Mouse (Mus musculus) spleen, postnatal 14 days (tissue): ENCODE data around the gene Krt18.

Source experiments
- DNase-seq, 2 experiments: peaks; one replicate each; pipeline ENCODE4 v3.0.0; 2021 to 2022; ENCODE audit warnings: low spot score in 2 of 2

Gene Krt18

DNA sequence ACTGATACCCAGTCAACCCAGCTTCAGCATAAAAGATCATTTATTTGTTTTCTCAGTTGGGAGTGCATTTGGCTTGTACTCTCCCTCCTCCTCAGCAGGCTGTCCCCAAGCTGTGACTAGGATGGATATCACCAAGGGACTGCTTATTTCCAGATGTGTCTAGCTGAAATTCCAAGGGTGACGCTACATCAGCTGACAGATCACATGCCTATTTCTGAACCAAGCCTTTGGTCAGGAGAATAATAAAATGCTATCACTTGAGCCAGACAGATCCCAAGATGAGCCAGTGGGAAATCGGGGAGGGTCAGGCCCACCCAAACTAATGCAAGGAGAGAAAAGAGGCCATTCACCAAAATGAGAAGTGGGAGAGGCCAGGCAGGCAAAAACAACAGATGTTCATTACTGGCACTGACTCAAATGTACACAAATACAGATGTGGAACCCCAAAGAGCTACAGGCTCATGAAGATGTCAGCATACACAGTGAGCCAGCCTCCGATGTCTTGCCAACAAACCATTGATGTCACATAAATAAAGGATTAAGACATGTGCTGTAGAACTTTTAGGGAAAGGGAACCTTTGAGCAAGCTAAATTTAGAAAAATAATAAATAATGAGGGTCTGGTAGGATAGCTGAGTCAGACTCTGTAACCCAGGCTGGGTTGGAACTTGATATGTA, 17.3 kb upstream of the Krt18 start:
- no peak for DNase-seq

DNA sequence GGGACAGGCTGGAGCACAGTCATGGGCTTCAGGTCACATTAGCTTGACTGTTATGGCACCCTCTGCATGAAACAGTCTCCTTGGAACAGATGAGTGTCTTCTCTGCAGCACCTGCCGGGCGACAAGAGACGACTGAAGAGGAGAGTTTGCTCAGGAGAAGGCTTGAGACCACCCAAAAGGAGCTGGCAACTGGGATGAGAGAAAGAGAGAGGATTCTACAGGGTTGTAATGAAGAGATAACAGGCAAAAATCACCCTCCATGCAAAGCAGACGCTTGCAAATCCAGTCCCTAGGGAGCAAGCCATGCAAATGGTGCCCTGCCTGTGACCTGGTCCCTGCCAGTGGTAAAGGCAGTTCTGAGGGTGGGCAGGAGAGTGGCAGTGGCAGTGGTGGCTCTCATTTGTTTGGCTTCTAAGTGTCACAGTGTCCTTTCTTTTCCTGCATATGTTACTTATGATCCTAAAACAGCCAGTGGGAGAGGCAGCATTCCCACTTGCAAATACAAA, 15.7 kb upstream of the Krt18 start:
- peak in 1 of 2 experiments; percentile 44 for DNase-seq

DNA sequence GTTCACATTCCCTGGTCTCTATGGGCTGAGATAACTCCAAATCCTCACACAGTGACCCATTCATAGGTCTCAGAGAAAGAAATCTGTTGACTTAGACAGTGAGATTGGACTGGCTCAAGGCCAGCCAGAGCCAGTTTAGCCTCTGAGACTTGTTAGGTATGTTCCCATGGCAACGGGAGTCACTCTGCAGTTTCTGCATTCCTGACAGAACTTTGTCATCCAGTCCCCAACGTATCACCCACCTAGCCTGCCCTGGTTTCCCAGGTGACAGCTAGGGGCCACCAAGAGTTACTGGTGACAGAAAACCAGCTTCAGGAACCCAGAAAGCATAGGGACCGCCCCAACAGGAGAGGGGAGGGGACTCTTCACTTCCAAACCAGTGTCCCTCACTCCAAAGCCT, 14.3 kb upstream of the Krt18 start:
- DNase-seq = no peak

DNA sequence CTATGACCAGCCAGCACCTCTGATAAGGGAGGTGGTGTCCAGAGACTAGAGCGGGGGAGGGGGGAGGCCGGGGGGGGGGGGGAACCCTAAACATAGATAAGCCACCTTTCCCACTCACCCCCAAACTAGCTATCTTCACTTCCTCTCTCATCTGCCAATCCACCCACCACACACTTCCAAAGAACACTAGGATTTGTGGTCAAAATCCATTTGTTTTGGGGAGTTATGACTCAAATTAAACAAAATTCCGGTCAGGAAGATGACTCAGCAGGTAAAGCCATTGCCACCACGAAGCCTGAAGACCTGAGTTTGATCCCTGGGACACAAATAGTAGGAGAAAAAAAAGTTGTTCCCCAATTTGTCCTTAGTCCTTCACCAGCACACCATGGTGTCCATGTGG, 13.1 kb upstream of the Krt18 start:
- no peak for DNase-seq

DNA sequence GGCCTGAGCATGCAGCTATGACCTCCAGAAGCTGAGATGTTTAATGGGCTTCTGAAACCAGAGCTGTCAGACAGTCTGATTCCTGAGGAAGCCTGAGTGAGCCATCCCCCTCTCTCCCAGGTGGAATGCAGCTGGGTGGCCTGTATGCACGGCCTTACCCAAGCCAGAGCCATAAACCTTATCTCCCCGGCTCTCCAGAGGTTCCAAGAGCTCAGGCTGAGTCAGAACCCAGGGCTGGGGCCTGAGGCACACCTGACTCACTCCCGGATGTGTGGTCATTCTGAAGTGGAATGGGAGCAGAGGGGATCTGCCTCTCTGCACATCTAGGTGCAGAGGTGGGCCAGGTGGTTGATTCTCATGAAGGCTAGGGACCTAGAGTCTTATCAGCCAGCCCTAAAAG, 11.9 kb upstream of the Krt18 start:
- DNase-seq = no peak

DNA sequence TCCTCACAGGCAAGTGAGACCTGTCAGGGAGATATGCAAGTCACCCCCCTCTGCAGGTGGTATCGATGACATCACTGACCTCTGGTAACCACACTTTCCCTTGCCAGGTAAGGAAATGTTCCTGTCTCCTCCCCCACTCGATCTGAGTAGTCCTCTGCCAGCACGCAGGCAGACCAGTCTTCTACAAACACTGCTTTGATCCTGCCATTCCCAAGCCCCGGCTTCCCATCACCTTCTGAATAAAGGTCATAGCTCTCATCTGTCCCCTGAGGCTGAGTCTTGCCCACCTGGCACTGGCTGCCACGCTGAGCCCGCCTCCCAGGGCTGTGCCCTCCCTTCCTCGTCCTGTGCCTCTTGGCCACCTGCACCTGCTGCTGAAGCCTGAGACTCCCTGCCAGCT, 11.2 kb upstream of the Krt18 start:
- DNase-seq = no peak

DNA sequence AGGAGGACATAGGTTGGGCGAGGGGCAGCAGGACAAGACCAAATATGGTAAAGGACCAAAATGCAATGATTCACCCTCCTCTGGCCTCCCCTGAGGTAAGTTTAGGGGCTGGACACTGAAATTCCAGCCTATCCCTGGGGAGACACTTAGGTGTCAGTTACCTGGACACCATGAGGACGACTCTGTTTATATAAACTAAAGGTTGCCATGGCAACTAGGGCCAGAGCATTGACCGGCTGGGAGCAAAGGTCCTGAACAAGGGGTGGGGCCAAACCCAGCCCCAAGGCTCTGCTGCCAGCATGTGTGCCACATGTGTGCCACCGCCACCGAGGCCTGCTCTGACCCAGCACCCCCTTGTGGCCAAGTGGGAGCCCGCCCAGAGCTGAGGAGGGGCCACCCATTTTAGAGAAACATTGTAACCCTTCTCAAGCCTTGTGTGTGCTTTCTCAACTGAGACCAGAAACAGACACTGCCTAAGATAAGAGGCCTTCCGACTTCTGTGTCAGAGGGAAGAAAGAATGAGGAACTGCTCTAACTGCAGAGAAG, 10.0 kb upstream of the Krt18 start:
- DNase-seq = peak in 1 of 2 experiments; percentile 40

DNA sequence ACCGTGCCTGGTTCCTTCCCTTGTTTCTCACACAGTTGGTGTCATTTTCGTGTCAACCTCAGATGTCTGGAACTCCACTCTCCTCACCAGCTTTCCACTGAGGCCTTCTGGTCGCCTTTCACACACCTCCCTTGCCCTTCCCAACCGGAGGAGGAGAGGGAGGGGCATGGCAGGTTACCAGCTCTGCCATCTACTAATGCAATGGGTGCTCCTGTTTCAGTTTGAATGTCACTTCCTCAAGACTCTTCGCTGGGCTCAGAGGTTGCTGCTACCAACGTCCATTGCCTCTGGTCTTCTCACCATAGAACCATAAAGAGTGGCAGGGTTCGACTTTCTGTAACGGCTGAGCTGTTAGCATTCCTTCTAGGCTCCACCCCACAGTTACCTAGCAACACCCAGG, 5.5 kb upstream of the Krt18 start:
- no peak for DNase-seq

DNA sequence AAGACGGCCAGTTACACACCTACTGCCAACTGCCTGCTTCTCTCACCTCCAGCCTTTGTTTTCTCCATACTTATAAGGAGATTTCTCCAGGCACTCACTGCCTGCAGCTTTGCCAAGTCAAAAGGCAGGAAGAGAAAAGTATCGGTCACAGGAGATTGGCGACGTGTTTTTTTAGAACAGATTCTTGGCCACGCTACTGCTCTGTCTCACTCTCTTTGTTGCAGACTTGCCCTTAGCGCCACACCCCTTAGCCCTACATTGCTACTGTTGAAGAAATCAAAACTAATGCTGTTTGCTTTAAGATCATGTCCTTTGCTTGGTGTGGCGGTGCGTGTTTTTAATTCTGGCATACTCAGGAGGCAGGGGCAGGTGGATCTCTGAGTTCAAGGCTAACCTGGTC, 4.1 kb upstream of the Krt18 start:
- DNase-seq = no peak

DNA sequence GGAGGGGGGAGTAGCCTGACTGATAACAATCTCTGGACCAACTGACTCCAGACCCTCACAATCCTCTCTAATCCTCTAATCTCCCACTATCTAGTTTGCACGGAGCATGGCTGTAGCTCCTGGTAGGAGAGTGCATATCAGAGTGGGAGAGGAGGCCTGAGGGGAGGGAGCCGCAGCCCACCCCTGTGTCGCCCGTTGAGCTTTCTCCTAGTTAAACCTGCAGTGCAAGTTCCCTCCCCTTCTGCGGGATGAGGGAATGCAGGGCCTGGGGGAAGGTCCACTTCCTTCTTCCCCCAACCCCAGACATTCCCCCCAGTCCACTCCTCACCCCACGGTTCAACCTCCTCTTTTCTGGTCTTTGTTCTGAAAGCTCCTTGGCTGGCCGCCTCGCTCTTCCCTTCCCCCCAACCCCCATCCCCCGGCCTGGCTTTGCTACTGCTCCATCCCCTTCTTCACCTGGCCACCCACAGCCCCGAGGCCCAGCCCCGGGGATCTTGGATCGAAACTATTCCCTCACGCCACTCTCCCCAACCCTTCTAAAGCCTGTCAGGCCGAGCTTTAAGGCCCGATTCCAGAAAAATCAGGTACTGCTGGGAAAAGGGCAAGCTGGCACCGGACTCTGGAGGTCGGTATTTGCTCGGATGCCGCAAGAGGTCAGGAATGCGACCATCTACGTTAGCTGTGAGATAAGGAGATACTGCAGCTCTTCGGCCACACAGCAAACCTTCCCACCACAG, 2.7 kb upstream of the Krt18 start:
- no peak for DNase-seq

DNA sequence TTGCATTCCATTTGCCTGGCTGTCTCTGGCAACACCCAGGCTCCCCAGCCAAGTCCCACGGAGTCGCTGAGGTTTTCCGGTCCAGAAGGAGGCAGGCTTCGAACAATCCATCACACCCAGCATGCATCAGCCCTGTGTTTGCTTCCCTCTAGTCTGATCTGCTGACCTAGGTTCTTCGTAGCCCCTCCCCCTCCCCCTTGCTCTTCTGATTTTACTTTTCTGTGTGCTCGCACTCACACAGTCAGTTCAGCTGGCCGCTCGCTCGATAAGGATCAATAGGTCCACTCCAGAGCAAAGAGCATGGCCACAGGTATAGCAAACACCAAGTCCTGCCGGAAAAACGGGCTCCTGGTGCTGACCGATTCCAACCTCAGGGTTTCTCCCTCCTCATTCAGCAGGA, 1.6 kb upstream of the Krt18 start:
- DNase-seq = no peak

DNA sequence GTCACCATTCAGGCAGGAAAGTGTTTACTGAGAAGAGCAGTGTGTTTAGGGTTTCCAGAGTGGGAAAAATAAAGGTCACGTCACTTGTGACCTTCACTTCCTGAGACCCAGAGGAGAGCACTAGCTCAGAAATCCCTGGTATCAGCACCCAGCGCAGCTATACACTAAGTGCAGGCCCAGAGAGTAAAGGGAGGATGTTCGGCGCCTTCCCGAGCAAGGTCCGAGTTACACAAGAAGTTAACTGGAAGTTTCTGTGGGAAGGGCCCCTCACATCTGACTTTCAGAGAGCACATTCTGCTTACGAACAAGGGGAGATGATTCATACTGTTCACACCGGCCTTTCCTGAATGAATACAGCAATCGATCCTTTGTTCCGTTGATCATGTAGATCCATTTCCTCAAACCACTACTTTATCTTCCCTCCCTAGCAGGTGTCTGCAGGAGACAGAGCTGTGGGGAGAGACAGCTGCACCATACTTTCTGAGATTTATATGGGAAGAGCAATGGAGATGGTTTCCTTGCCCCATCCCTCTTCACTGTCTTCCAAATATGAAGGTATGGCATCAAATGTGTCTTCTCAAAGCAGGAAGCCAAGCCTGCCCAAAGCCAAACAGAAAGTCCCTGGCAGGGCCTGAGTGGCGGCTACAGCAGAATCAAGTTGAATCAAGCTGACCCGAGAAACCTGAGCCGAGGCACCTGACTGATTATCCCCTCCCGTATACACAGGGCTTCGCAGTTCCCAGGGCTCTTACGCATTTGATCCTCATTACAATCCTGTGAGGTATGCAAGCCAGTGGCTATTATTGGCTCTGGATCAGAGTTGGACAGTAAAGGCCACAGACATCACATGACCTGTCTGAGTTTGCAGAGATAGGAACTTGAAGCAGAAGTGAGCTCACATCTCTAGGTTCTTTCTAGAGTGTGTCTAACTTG, 6.4 kb downstream of the Krt18 start:
- DNase-seq = no peak

DNA sequence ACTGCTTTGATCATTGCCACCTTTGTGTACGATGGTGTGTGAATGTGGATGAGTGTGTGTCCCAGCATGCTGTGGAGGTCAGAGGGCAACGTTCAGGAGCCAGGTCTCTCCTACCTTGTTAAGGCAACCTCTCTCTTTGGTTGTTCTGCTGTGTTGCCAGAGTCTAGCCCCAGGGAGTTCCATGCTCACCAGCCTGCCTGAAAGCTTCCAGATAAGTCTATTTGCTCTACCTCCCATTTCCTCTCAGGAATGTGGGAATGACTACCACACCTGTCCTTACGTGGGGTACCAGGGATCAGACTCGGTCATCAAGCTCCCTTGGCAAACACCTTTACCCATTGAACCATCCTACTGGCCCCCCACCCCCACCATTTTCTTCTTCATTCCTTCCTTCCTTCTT, 12.3 kb downstream of the Krt18 start:
- no peak for DNase-seq

DNA sequence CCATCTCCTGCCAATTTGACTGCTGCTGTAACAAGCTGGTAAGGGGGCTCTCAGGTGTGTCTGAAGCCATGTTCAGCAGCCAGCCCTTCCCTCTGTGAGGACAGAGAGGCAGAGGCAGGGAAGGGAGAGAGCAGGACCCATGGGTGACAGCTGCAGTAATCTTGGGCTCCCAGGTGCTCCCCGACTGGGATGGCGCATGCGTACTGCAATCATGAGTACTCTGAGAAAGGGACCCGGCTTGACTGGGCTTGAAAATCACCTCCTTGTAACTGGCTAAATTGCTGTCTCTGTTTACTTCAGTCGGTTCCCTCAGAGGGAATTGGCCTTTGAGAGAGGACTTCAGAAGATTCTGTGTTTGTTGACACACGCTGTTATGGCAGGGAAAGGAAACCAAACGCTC, 14.0 kb downstream of the Krt18 start:
- DNase-seq = no peak

DNA sequence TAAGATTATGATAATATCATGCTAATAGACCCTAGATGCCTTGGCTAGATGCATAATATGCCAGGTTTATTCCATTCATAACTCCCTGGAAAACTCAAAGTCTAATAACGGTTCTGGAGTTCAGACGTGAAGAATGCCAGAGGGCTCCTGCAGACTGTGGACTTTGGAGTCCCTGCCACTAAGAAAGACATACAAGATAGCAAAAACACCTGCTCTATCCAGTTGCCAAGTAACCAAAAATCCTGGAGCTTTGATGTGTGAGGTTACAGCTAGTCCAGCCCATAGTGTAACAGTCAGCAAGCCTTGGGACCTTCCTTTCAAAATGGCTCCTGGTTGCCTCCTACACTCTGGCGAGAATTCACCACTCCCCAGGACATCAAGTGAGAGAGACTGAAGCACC, 16.8 kb downstream of the Krt18 start:
- DNase-seq = no peak

DNA sequence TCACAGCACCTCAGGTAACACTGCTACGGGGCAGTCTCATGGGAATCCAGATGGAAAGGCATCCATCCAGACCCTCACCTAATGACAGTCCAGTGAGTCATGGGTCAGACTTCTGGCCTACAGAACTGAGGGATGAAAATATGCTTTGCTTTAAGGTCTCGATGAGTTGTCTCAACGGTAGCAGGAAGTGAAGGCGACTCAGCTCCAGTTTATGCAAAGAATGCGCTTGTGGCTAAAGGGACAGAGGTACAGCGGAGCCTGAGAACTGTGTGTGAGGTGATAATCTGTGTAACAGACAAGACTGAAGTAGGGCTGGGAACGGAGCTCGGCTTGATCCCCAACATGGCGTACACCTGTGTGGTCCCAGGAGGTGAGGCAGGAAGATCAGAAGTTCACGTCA, 17.7 kb downstream of the Krt18 start:
- no peak for DNase-seq

DNA sequence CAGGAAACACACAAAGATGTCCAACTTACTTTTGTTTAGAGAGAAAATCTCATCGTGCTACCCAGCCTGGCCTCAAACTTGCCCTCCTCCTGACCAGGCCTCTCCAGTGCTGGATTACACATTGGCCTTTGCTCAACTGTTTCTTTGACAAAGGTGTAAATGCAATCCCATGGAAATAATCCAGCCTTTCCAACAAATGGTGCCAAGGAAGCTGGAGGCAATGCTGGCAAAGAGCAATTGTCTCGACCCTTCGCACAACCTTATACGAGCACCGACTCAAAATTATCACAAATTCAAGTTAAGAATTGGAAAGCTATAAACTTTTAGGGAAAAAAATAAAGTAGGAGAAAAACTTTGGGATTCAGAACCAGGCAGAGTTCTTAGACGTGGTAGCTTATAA, 20.0 kb downstream of the Krt18 start:
- DNase-seq = no peak

DNA sequence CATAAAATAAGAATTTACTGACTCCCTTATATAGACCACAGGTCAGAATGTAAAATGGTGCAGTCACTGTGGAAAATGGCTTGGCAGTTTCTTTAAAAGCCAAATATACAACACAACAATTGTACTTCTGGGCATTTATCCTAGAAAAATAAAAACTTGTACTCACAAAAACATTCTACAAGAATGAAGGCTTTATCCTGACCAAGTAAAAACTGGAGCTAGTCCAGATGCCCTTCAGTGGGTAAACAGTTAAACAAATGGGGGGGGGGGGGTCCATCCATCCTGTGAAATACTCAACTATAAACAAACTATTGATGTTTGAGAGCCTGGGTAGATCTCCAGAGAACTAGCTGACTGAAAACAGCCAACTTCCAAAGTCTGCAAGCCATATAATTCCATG, 21.9 kb downstream of the Krt18 start:
- DNase-seq = no peak

DNA sequence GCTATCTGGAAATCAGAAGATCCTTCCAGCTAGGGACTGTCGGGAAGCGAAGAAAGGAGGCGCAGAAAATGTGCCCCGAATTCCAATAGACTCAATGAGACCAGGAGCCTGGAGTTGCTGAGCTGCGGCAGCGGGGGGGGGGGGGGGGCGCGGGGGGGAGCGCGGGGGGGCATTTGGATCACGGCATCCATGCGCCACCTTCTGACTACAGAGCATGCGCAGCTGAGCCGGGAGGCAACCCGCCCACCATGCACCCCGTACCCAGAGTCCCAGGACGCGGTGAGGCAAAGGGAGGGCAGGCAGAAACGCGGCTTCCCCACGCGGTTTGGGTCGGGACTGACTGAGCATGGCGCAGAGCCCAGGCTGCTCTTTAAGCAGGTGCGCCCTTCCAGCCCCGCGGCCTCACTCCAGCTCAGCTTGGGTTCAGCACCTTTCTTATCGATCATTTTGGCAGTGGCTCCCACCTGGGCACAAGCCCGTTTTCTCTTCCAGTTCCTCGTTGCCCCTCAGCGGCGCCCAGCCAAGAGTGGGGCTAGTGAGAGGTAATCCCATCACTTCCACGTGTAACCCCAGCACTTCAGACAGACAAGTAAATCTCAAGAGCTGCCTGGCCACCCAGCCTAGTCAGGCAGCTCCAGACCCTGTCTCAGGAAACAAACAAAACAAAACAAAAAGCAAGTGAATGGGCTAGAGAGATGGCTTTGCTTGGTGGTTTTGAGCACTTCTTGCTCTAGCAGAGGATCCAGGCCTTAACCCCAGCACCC, 24.1 kb downstream of the Krt18 start:
- no peak for DNase-seq

DNA sequence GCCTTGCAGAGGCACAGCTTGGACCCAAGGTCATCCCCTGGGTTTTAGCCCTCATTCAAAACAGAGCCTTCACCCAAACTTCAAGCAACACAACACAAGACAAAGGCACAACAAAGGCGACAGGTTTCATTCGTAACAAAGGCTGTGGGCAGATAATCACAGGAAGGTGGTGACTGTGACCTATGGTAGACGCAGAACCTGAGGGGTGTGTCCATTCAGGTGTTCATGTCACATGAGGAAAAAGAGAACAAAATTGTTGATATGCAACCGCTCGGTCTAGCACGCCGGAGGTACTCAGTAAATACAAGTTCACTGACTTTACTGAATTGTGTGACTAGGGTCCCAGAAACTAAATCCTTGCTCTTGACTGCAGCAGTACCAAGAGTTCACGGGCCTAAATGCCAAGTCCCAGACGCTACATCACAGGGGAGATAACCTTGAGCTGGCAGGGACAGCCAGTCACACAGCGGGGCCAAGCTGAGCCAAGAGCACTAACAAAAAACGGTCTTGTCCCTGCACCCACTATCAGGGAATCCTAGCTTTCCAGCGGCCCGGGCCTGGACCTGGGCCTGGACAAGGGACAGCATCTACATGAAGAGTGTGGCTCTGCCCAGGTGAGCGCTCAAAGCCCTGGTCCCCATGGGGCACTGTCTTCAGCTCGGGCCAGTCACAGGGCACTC, 28.7 kb downstream of the Krt18 start:
- no peak for DNase-seq
